Mouse (Mus musculus): ENCODE measurements around the gene Nop56. TPM values are rescaled to one million over a fixed set of nuclear protein-coding genes. Genes with fewer than 3 reads are reported as not detected.

Gene Nop56
- 311 and 354 TPM in 2 replicates for polyA plus RNA-seq (2014; fragmentation: Nextera tagmentation; extraction: Ambion mirVana)

DNA sequence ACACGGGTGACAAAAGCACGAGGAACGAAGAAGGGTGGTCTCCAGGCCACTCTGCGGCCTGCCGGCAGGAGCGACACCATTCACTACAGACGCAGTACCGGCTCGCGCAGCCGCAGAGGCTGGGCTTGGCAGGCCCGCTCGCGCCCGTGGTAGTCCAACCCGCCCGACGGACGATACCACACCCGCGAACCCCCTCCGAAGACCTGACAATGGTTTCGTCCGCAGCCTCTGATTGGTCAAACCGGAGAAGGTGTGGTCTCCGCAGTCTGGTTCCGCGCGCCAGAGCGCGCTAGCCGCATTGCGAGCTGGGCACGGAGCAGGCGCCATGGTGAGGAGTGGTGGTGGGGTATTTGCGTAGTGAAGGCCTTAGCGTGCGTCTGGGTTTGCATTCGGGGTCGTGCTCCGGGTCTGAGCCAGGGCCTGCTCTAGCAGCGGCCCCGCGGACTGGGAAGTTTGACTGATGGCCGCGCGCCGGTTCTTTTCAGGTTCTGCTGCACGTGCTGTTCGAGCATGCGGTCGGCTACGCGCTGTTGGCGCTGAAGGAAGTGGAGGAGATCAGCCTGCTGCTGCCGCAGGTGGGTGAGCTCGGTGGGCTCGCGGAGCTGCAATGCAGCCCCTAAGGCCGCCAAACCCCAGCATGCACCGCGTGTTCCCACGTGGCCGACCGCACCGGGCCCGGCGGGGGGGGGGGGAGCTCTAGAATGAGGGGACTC is at the start of gene Nop56:
TSS of gene Nop56 (plus strand) at position 282 of the 713 bp plus-strand sequence.
- ATAC-seq (ENCODE audit: low FRiP score, low TSS enrichment) = peak; percentile 97
- Histone ChIP-seq H3K9ac (ENCODE audit: low read depth, low read length) (peak within 1 kb of the TSS; percentile 90), H3K4me3 (ENCODE audit: low read length) (peak within 1 kb of the TSS; percentile 63), H3K27ac (ENCODE audit: low read depth, low read length) (peak within 1 kb of the TSS; percentile 91), H3K4me2 (replicated peaks; ENCODE audit: low read depth, low read length) (peak within 1 kb of the TSS; percentile 80), H3K9me3 (ENCODE audit: control insufficient read depth, low read length) (no peaks in the 10 kb centered on the region), H3K4me1 (ENCODE audit: control insufficient read depth, insufficient read depth, low read length) (peaks cover 19% of the 10 kb centered on the region; the same call in 1 of the 2 replicates), H3K36me3 (ENCODE audit: control insufficient read depth, insufficient read depth, low read length) (peaks cover 38% of the 10 kb centered on the region), H3K27me3 (ENCODE audit: control insufficient read depth, insufficient read depth, low read length) (no peaks in the 10 kb centered on the region)
- WGBS = under 1% methylated on average over 68 of the region's 68 CpGs

DNA sequence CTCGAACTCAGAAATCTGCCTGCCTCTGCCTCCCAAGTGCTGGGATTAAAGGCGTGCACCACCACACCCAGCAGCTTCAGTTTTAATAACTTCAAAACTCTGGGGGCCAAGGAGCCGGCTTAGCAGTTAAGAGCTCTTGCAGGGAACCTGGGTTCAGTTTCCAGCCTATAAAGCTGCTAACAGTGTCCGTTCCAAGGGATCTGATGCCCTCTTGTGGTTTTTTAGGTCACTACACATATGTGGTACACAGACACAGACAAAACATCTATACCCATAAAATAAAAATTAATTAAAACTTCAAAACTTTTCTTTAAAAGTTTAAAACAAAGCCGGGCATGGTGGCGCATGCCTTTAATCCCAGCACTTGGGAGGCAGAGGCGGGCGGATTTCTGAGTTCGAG is 27.3 kb upstream of the Nop56 start:
- H3K4me2 ChIP-seq (replicated peaks; ENCODE audit: low read depth, low read length) = no peak overlapping the region
- WGBS = 49% methylated on average over 9 of the region's 9 CpGs
- ATAC-seq (ENCODE audit: low FRiP score, low TSS enrichment) = no peak
- no peak overlapping the region for H3K9ac ChIP-seq (ENCODE audit: low read depth, low read length)
- H3K9me3 ChIP-seq (ENCODE audit: control insufficient read depth, low read length) = no peaks in the 10 kb centered on the region
- H3K36me3 ChIP-seq (ENCODE audit: control insufficient read depth, insufficient read depth, low read length) = no peaks in the 10 kb centered on the region
- no peaks in the 10 kb centered on the region for H3K27me3 ChIP-seq (ENCODE audit: control insufficient read depth, insufficient read depth, low read length)
- no peak overlapping the region for H3K4me3 ChIP-seq (ENCODE audit: low read length)
- H3K4me1 ChIP-seq (ENCODE audit: control insufficient read depth, insufficient read depth, low read length) = no peaks in the 10 kb centered on the region
- no peak overlapping the region for H3K27ac ChIP-seq (ENCODE audit: low read depth, low read length)

DNA sequence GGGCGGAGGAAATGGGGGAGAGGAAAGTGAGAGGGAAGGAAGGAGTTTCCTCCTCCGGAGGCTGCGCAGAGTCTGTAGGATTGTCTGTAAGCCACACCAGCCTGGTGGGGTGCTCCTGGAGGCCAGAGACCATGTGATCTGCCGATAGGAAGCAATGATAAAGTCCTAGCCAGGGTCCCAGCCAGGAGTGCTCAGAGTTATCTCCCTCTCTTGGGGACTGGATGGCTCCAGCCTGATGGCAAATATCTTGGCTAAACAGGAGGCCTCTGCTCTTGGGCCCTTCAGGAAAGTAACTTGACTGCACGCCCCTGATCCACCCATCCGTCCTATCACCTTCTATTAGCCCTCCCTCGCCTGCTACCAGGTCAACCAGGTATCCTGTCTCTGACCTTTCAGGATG is 26.0 kb upstream of the Nop56 start:
- no peak for ATAC-seq (ENCODE audit: low FRiP score, low TSS enrichment)
- H3K36me3 ChIP-seq (ENCODE audit: control insufficient read depth, insufficient read depth, low read length) = no peaks in the 10 kb centered on the region
- no peaks in the 10 kb centered on the region for H3K4me1 ChIP-seq (ENCODE audit: control insufficient read depth, insufficient read depth, low read length)
- H3K27me3 ChIP-seq (ENCODE audit: control insufficient read depth, insufficient read depth, low read length) = no peaks in the 10 kb centered on the region
- no peak overlapping the region for H3K9ac ChIP-seq (ENCODE audit: low read depth, low read length)
- no peak overlapping the region for H3K27ac ChIP-seq (ENCODE audit: low read depth, low read length)
- H3K4me3 ChIP-seq (ENCODE audit: low read length) = no peak overlapping the region
- no peaks in the 10 kb centered on the region for H3K9me3 ChIP-seq (ENCODE audit: control insufficient read depth, low read length)
- 70% methylated on average over 7 of the region's 7 CpGs for WGBS
- no peak overlapping the region for H3K4me2 ChIP-seq (replicated peaks; ENCODE audit: low read depth, low read length)

DNA sequence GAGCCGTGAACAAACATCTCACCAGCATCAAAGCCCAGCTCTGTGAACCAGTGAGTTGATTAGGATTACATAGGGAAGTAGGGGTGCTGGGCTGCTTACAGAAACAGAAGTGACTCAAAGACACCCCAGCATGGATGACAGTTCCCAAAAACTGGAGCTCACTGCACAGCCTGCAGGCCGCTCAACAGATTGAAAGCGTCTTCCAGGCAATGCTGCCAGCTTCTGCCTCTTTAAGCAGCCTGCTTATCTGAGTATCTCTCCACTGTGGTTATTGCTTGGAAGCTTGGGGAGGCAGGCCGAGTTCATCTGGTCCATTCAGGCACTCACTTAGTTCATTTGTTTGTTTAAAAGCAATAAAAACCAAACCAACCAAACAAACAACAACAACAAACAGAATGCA is 17.5 kb upstream of the Nop56 start:
- 84% methylated on average over 4 of the region's 4 CpGs for WGBS
- H3K4me1 ChIP-seq (ENCODE audit: control insufficient read depth, insufficient read depth, low read length) = no peaks in the 10 kb centered on the region
- H3K9me3 ChIP-seq (ENCODE audit: control insufficient read depth, low read length) = no peaks in the 10 kb centered on the region
- no peak for ATAC-seq (ENCODE audit: low FRiP score, low TSS enrichment)
- H3K4me3 ChIP-seq (ENCODE audit: low read length) = no peak overlapping the region
- no peak overlapping the region for H3K4me2 ChIP-seq (replicated peaks; ENCODE audit: low read depth, low read length)
- H3K27me3 ChIP-seq (ENCODE audit: control insufficient read depth, insufficient read depth, low read length) = no peaks in the 10 kb centered on the region
- no peak overlapping the region for H3K9ac ChIP-seq (ENCODE audit: low read depth, low read length)
- no peak overlapping the region for H3K27ac ChIP-seq (ENCODE audit: low read depth, low read length)
- H3K36me3 ChIP-seq (ENCODE audit: control insufficient read depth, insufficient read depth, low read length) = no peaks in the 10 kb centered on the region

DNA sequence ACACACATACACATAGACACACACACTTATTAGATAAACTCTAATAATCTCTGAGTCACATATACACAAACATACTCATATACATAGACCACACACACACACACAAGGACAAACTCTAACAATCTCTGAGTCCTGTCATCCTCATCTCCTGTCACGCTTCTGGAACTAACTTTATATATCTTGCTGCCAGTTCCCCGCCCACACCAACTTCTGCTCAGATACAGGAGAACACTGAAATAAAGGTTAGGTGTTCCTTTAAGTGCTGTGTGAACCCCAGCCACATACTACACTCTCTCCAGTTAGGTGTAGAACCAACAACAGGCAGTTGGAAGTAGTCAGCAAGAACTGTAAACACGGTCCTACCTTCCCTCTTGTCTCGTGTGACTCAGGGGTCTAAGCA is 13.4 kb upstream of the Nop56 start:
- WGBS = 83% methylated on average over 4 of the region's 4 CpGs
- H3K36me3 ChIP-seq (ENCODE audit: control insufficient read depth, insufficient read depth, low read length) = no peaks in the 10 kb centered on the region

DNA sequence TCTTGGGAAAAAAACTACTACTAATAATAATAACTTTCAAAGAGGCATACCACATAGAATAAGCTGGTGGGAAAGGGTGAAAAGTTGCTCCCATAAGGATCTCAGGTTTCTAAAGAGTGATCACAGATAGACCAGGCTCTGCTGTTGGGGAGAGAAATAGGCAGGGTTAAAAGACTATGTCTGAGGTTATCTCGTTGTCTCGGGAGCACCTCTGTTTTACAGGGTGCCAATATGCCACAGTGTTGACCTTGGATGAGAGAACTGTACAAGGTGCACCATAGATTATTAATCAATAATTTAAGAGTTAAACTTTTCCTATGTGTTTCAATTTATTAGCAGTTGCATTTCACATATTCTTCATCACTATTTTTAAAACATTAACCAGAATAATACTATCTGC is 12.3 kb upstream of the Nop56 start:
- no peak for ATAC-seq (ENCODE audit: low FRiP score, low TSS enrichment)
- no peak overlapping the region for H3K4me2 ChIP-seq (replicated peaks; ENCODE audit: low read depth, low read length)
- 84% methylated on average over 2 of the region's 2 CpGs for WGBS
- H3K9me3 ChIP-seq (ENCODE audit: control insufficient read depth, low read length) = no peaks in the 10 kb centered on the region
- H3K27ac ChIP-seq (ENCODE audit: low read depth, low read length) = no peak overlapping the region
- H3K27me3 ChIP-seq (ENCODE audit: control insufficient read depth, insufficient read depth, low read length) = no peaks in the 10 kb centered on the region
- no peaks in the 10 kb centered on the region for H3K4me1 ChIP-seq (ENCODE audit: control insufficient read depth, insufficient read depth, low read length)
- H3K9ac ChIP-seq (ENCODE audit: low read depth, low read length) = no peak overlapping the region
- no peak overlapping the region for H3K4me3 ChIP-seq (ENCODE audit: low read length)
- no peaks in the 10 kb centered on the region for H3K36me3 ChIP-seq (ENCODE audit: control insufficient read depth, insufficient read depth, low read length)

More for the DNA sequence above, 13.4 kb upstream of the Nop56 start:
- Histone ChIP-seq H3K27me3 (ENCODE audit: control insufficient read depth, insufficient read depth, low read length) (no peaks in the 10 kb centered on the region), H3K4me2 (replicated peaks; ENCODE audit: low read depth, low read length) (no peak overlapping the region), H3K4me1 (ENCODE audit: control insufficient read depth, insufficient read depth, low read length) (no peaks in the 10 kb centered on the region), H3K9me3 (ENCODE audit: control insufficient read depth, low read length) (no peaks in the 10 kb centered on the region), H3K4me3 (ENCODE audit: low read length) (no peak overlapping the region), H3K9ac (ENCODE audit: low read depth, low read length) (no peak overlapping the region), H3K27ac (ENCODE audit: low read depth, low read length) (no peak overlapping the region)
- no peak for ATAC-seq (ENCODE audit: low FRiP score, low TSS enrichment)

DNA sequence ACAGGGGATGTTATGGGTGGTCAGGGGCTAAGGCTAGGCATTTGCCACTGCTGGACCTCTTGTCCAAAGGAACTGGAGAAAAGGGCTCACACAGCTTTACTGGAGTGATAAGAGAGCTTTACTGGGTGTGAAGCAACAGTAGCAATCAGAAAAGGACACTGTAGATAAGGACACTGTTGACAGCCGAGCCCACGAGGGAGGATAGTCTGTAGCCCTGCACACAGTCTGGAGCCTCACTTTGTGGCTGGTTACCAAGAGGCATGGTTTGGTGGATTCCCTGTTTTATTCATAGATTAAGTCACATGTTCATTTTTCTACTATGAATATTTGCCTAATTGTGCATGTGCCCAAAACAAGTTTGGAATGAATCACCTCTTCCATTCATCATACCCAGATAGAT is 11.8 kb upstream of the Nop56 start:
- no peak for ATAC-seq (ENCODE audit: low FRiP score, low TSS enrichment)
- 74% methylated on average over 2 of the region's 2 CpGs for WGBS
- no peaks in the 10 kb centered on the region for H3K36me3 ChIP-seq (ENCODE audit: control insufficient read depth, insufficient read depth, low read length)

DNA sequence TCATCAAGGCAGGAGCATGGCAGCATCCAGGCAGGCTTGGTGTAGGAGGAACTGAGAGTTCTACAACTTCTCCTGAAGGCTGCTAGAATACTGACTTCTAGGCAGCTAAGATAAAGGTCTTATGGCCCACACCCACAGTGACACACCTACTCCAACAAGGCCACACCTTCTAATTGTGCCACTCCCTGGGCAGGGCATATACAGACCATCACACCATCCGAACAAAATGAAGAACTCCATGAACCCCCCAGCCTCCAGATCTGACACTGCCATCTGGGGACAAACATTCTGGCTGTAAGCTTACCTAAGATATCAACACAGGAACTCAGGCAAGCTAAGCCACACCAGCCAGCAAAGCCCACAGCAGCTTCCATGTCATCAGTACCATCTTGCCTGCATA is 8.7 kb upstream of the Nop56 start:
- ATAC-seq (ENCODE audit: low FRiP score, low TSS enrichment) = no peak
- Histone ChIP-seq H3K4me2 (replicated peaks; ENCODE audit: low read depth, low read length) (no peak overlapping the region), H3K27ac (ENCODE audit: low read depth, low read length) (no peak overlapping the region), H3K4me1 (ENCODE audit: control insufficient read depth, insufficient read depth, low read length) (no peaks in the 10 kb centered on the region), H3K4me3 (ENCODE audit: low read length) (no peak overlapping the region), H3K36me3 (ENCODE audit: control insufficient read depth, insufficient read depth, low read length) (no peaks in the 10 kb centered on the region), H3K27me3 (ENCODE audit: control insufficient read depth, insufficient read depth, low read length) (no peaks in the 10 kb centered on the region), H3K9ac (ENCODE audit: low read depth, low read length) (no peak overlapping the region), H3K9me3 (ENCODE audit: control insufficient read depth, low read length) (no peaks in the 10 kb centered on the region)
- 89% methylated on average over 1 of the region's 1 CpGs for WGBS

More for the DNA sequence above, 11.8 kb upstream of the Nop56 start:
- no peak overlapping the region for H3K4me2 ChIP-seq (replicated peaks; ENCODE audit: low read depth, low read length)
- no peak overlapping the region for H3K4me3 ChIP-seq (ENCODE audit: low read length)
- H3K9ac ChIP-seq (ENCODE audit: low read depth, low read length) = no peak overlapping the region
- no peak overlapping the region for H3K27ac ChIP-seq (ENCODE audit: low read depth, low read length)
- no peaks in the 10 kb centered on the region for H3K4me1 ChIP-seq (ENCODE audit: control insufficient read depth, insufficient read depth, low read length)
- H3K27me3 ChIP-seq (ENCODE audit: control insufficient read depth, insufficient read depth, low read length) = no peaks in the 10 kb centered on the region
- no peaks in the 10 kb centered on the region for H3K9me3 ChIP-seq (ENCODE audit: control insufficient read depth, low read length)

DNA sequence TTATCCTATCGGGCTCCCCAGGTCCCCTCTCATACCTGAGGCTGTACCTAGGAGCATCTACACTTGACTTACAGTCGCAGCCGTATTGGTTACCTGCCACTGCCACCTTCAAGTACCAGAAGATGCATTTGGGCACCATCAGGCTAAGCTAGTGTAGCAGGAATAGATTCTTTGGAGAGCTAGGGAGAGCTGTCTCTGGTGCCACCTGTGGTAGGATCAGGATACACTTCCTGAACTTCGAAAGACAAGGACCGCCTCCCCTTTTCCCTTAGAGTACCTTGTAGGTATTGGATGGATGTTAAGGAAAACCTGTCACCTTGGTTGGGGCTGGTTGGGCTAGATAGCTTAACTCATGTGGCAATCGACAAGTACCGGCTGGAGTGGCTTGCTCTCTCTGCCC is 6.2 kb upstream of the Nop56 start:
- no peak overlapping the region for H3K4me2 ChIP-seq (replicated peaks; ENCODE audit: low read depth, low read length)
- H3K4me1 ChIP-seq (ENCODE audit: control insufficient read depth, insufficient read depth, low read length) = no peaks in the 10 kb centered on the region
- H3K9ac ChIP-seq (ENCODE audit: low read depth, low read length) = no peak overlapping the region
- H3K9me3 ChIP-seq (ENCODE audit: control insufficient read depth, low read length) = no peaks in the 10 kb centered on the region
- WGBS = 66% methylated on average over 7 of the region's 7 CpGs
- H3K27me3 ChIP-seq (ENCODE audit: control insufficient read depth, insufficient read depth, low read length) = no peaks in the 10 kb centered on the region
- H3K27ac ChIP-seq (ENCODE audit: low read depth, low read length) = no peak overlapping the region
- H3K4me3 ChIP-seq (ENCODE audit: low read length) = no peak overlapping the region
- ATAC-seq (ENCODE audit: low FRiP score, low TSS enrichment) = no peak
- no peaks in the 10 kb centered on the region for H3K36me3 ChIP-seq (ENCODE audit: control insufficient read depth, insufficient read depth, low read length)

Data from kidney, embryonic 14.5 days (tissue).